Mouse (Mus musculus) left cerebral cortex, adult 2 months (tissue): ENCODE data around the gene Adgrg5. TPM values are rescaled to one million over a fixed set of nuclear protein-coding genes. Genes with fewer than 3 reads are reported as not detected.

Experiments
- DNase-seq, 2 experiments: peaks; one replicate each; pipeline ENCODE4 v3.0.0; 2021 to 2022; ENCODE audit warnings: low spot score in 2 of 2, mixed read lengths in 1 of 2; ENCODE audit errors: extremely low spot score in 1 of 2
- H3K27ac ChIP-seq: fragments of 200-600 bp; 2 replicates; pipeline ENCODE4 v1.8.1; 2022
- H3K4me3 ChIP-seq: fragments of 200-600 bp; 2 replicates; pipeline ENCODE4 v1.8.1; 2022
- CTCF ChIP-seq: fragments of 200-600 bp; IDR thresholded peaks from 2 replicates; pipeline ENCODE4 v1.8.1; 2022; ENCODE audit warnings: antibody characterized with exemption, mild to moderate bottlenecking, moderate library complexity
- intact Hi-C: fragments of 180-260 bp; cut with DNase I; formaldehyde crosslinking; loops from one replicate; pipeline ENCODE4 v1.15.1; 2025
- total RNA-seq, 2 experiments: library from RNA; stranded (reverse); gene quantifications; 2 replicates each; pipeline ENCODE4 v1.2.3; 2021

Adgrg5 gene
- total RNA-seq, 2 experiments from 2014 or later, result not detected

DNA sequence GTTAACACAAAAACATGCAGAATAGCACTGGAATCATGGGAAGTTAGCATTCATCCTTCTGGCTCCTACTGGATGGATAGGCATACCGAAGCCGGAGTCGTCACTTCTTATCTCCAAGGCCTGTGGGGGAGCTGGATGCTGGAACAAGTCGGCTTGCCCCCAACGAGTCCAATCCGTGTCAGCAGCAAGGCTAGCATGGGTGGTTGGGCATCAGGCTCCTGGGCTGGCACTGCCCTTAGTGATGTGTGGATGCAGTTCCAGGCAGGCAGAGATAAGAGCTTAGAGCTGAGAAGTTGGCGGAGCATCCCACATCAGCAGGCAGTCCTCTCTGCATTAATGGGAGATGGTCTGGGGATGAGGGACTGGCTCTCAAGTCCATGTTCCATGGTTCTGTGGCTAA, 64.1 kb downstream of the Adgrg5 start:
- H3K4me3 ChIP-seq, result no peak overlapping the region
- intact Hi-C loops, result no loop called here
- TF ChIP-seq CTCF, result no peak
- H3K27ac ChIP-seq, result no peak overlapping the region; the same call in 1 of the 2 replicates
- DNase-seq, result no peak

GRCm38 (mm10) chr8:94988619-94989018, 65.1 kb downstream of the Adgrg5 start:
- no peak for DNase-seq
- intact Hi-C loops, result no loop called here
- no peak for TF ChIP-seq CTCF
- Histone ChIP-seq H3K27ac (no peak overlapping the region), H3K4me3 (no peak overlapping the region)

DNA sequence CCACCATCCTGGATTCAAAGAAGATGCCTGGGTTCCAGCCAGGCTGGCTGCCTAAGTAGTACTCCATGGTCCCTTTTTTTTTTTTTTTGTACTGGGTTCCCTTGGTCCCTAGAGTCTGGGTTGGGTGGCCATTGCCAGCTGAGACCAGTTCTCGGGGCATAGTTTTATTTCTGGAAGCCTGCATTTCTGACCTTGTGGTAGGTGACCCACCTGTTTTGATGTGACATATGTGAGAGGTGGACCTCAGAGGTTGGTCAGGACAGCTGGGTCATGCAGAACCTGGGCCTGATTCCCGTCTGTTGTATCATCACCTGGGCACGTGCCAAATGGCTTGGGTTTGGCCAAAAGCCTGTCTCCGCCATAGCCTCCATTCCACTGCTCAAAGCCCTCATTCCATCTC, 66.2 kb downstream of the Adgrg5 start:
- no peak for DNase-seq
- intact Hi-C loops, result no loop called here
- Histone ChIP-seq H3K4me3 (no peak overlapping the region), H3K27ac (no peak overlapping the region)
- TF ChIP-seq CTCF, result no peak

GRCm38 (mm10) chr8:94990598-94991453, 67.3 kb downstream of the Adgrg5 start:
- TF ChIP-seq CTCF, result no peak
- Histone ChIP-seq H3K4me3 (no peak overlapping the region), H3K27ac (peak overlapping the region; percentile 85)
- no peak for DNase-seq
- intact Hi-C loops, result no loop called here

DNA sequence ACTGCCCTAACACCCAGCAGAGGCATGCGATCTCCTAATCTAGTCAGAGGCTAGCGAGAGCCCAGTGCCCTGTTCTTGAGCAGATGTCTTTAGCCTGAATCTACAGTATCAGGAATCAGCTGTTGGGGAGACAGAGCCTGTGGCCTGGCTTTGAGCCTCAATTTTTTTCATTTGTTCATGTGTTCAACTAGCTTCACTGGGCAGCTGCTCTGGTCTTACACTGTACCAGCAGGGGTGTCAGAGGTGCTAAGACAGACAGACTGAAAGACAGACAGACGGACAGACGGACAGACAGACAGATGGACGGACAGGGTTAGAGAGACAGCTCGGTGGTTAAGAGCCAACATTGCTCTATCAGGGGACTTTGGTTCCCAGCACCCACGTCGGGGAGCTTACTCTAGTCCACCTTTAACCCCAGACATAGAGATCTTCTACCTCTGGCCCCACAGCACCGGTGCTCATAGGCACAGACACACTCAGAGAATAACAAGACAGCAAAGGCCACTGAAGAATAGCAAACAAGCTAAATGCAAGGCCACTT, 68.0 kb downstream of the Adgrg5 start:
- Histone ChIP-seq H3K27ac (peak overlapping the region; percentile 85), H3K4me3 (no peak overlapping the region)
- intact Hi-C loops, result no loop called here
- TF ChIP-seq CTCF, result no peak
- DNase-seq, result no peak

- no peak overlapping the region for H3K4me3 ChIP-seq
- no peak for DNase-seq
- peak overlapping the region; percentile 85 for H3K27ac ChIP-seq
- intact Hi-C loops, result no loop called here
- no peak for TF ChIP-seq CTCF
These were observed 68.5 kb downstream of the Adgrg5 start for GRCm38 (mm10) chr8:94992010-94992409.

- intact Hi-C loops, result no loop called here
- DNase-seq, result peak; percentile 51 to 74
- TF ChIP-seq CTCF, result no peak
- H3K27ac ChIP-seq, result peak overlapping the region; percentile 85
- peak overlapping the region; percentile 2; the same call in 1 of the 2 replicates for H3K4me3 ChIP-seq
These were observed 69.0 kb downstream of the Adgrg5 start for GRCm38 (mm10) chr8:94992534-94992933.

Other genes starting within 250 kb of the Adgrg5 start
- 10 to 100 TPM; 27.3 to 30.0 TPM for gene Pllp, start 227.4 kb upstream of the Adgrg5 start, total RNA-seq
- under 1 TPM in 1 of 2 experiments, not detected in 1; 0.14 TPM for gene Ccl22, start 178.1 kb upstream of the Adgrg5 start, total RNA-seq
- gene Cx3cl1, start 151.7 kb upstream of the Adgrg5 start, total RNA-seq, result 100 to 1,000 TPM; 658 to 661 TPM
- 1 to 10 TPM; 4.6 to 7.9 TPM for gene Ccl17, start 113.2 kb upstream of the Adgrg5 start, total RNA-seq
- 10 to 100 TPM; 84.5 to 89.1 TPM for gene Coq9, start 85.4 kb upstream of the Adgrg5 start, total RNA-seq
- gene Ciapin1, start 85.3 kb upstream of the Adgrg5 start, total RNA-seq, result 10 to 100 TPM; 71.4 to 76.8 TPM
- gene Polr2c, start 66.2 kb upstream of the Adgrg5 start, total RNA-seq, result 10 to 100 TPM; 72.1 to 79.8 TPM
- 10 to 100 TPM; 17.6 to 19.2 TPM for gene Dok4, start 47.4 kb upstream of the Adgrg5 start, total RNA-seq
- 1 to 10 TPM; 1.6 to 2.0 TPM for gene Ccdc102a, start 5.6 kb upstream of the Adgrg5 start, total RNA-seq
- gene Adgrg1, start 51.1 kb downstream of the Adgrg5 start, total RNA-seq, result 10 to 100 TPM; 77.6 to 86.8 TPM
- gene Adgrg3, start 94.0 kb downstream of the Adgrg5 start, total RNA-seq, result under 1 TPM; 0.23 to 0.32 TPM
- gene Drc7, start 131.4 kb downstream of the Adgrg5 start, total RNA-seq, result 1 to 10 TPM in 1 of 2 experiments, under 1 TPM in 1; 0.75 to 1.1 TPM
- gene Katnb1, start 157.5 kb downstream of the Adgrg5 start, total RNA-seq, result 10 to 100 TPM; 37.6 to 46.2 TPM